Mouse (Mus musculus): ENCODE measurements around the gene Dguok. TPM values are rescaled to one million over a fixed set of nuclear protein-coding genes. Genes with fewer than 3 reads are reported as not detected.

The Dguok gene
- polyA plus RNA-seq, 1 experiment = 1.3 TPM

DNA sequence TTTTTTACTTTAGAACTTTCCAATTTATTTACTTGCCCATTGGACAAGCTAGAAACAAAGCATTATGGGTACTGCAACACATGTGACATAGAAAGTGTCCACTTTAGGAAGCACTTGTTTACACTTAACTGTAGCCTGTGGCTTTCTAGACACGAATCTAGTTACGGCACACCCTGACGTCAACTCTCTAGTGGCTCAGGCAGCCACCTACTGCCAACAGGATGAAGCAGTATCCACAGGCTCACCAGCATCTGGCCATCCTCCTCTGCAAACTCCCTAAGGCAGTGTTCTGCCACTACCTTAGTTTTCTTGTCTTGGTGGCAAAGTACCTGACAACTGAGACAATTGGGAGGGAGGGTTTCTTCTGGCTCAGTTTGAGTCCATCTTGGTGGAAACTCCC is 3.4 kb downstream of the Dguok start:
- Histone ChIP-seq H3K36me3 (ENCODE audit: control insufficient read depth) (peaks cover 20% of the 10 kb centered on the region), H3K4me1 (ENCODE audit: control insufficient read depth) (peaks cover 49% of the 10 kb centered on the region), H3K9me3 (ENCODE audit: control insufficient read depth, low read length) (no peaks in the 10 kb centered on the region), H3K4me3 (replicated peaks) (no peak overlapping the region), H3K27me3 (ENCODE audit: control insufficient read depth) (no peaks in the 10 kb centered on the region)
- TF ChIP-seq TAL1 (IDR thresholded peaks at IDR 0.05; ENCODE audit: low read length) = no peak
- no peak for TF ChIP-seq GATA1 (IDR thresholded peaks at IDR 0.05; ENCODE audit: low read length)

DNA sequence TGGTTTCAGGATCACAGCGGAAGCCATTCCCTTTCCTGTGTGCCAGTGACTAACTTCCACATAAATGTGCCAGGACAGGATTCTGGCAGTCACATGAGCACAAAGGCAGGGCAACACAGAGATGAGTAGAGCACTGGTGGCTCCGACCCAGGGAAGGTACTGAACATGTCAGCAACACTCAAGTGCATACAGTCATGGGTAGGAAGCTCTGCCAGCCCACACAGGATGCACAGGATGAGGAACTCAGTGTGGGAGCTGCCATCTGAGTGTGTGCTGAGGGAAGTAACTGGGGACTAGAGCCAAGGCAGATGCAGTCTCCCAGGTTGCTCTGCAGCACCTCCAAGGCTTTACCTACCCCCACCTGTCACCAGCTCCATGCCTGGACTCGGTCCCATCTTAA is 4.1 kb downstream of the Dguok start:
- H3K27me3 ChIP-seq (ENCODE audit: control insufficient read depth) = no peaks in the 10 kb centered on the region
- no peak overlapping the region for H3K4me3 ChIP-seq (replicated peaks)
- peaks cover 25% of the 10 kb centered on the region for H3K36me3 ChIP-seq (ENCODE audit: control insufficient read depth)
- no peaks in the 10 kb centered on the region for H3K9me3 ChIP-seq (ENCODE audit: control insufficient read depth, low read length)
- peaks cover 45% of the 10 kb centered on the region for H3K4me1 ChIP-seq (ENCODE audit: control insufficient read depth)
- TF ChIP-seq GATA1 (IDR thresholded peaks at IDR 0.05; ENCODE audit: low read length) = no peak
- TF ChIP-seq TAL1 (IDR thresholded peaks at IDR 0.05; ENCODE audit: low read length) = no peak

- Histone ChIP-seq H3K27me3 (ENCODE audit: control insufficient read depth) (no peaks in the 10 kb centered on the region), H3K9me3 (ENCODE audit: control insufficient read depth, low read length) (no peaks in the 10 kb centered on the region), H3K4me1 (ENCODE audit: control insufficient read depth) (peaks cover 43% of the 10 kb centered on the region), H3K36me3 (ENCODE audit: control insufficient read depth) (peaks cover 28% of the 10 kb centered on the region), H3K4me3 (replicated peaks) (no peak overlapping the region)
- no peak for TF ChIP-seq TAL1 (IDR thresholded peaks at IDR 0.05; ENCODE audit: low read length)
- TF ChIP-seq GATA1 (IDR thresholded peaks at IDR 0.05; ENCODE audit: low read length) = no peak
These were observed 5.1 kb downstream of the Dguok start for GRCm38 (mm10) chr6:83501524-83502310.

DNA sequence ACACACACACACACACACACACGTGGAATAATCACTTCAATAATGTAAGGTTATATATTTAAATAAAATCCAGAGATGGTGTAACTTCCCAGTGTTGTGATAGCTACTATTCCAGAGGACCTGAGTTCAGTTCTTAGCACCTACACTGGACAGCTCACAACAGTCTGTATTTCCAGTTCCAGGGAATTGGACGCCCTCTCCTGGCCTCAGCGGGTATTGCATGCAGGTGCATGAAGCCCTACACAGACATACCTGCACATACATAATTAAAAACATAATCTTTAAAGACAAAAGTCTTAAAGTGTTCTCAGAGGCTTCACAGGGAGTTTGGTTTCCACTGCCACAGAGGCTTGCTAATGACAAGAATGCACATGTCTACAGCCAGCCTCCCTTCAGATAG is 6.3 kb downstream of the Dguok start:
- Histone ChIP-seq H3K9me3 (ENCODE audit: control insufficient read depth, low read length) (no peaks in the 10 kb centered on the region), H3K36me3 (ENCODE audit: control insufficient read depth) (peaks cover 31% of the 10 kb centered on the region), H3K4me1 (ENCODE audit: control insufficient read depth) (peaks cover 31% of the 10 kb centered on the region), H3K4me3 (replicated peaks) (no peak overlapping the region), H3K27me3 (ENCODE audit: control insufficient read depth) (no peaks in the 10 kb centered on the region)
- TF ChIP-seq GATA1 (IDR thresholded peaks at IDR 0.05; ENCODE audit: low read length) = no peak
- TF ChIP-seq TAL1 (IDR thresholded peaks at IDR 0.05; ENCODE audit: low read length) = no peak

DNA sequence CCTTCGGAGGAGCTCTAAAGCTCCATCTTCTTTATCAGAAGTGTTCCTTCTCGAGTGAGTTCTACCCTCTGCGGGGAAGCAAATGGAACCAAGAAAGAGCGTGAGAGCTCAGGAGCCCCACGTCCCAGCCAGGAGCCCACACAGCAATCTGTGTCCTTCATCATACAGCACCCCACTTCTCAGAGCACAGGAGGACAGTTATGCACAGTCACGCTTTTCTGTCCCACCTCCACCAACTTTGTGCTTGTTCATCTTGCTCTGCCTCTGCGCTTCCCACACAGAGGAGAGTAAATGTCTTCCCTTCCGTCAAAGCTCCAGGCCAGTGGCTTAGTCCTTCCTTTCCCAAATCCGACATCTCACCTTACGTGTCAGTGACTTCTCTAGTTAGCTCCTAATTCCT is 7.7 kb downstream of the Dguok start:
- Histone ChIP-seq H3K4me1 (ENCODE audit: control insufficient read depth) (peaks cover 17% of the 10 kb centered on the region), H3K4me3 (replicated peaks) (no peak overlapping the region), H3K36me3 (ENCODE audit: control insufficient read depth) (peaks cover 33% of the 10 kb centered on the region), H3K27me3 (ENCODE audit: control insufficient read depth) (no peaks in the 10 kb centered on the region), H3K9me3 (ENCODE audit: control insufficient read depth, low read length) (no peaks in the 10 kb centered on the region)
- TF ChIP-seq GATA1 (IDR thresholded peaks at IDR 0.05; ENCODE audit: low read length) = no peak
- no peak for TF ChIP-seq TAL1 (IDR thresholded peaks at IDR 0.05; ENCODE audit: low read length)

GRCm38 (mm10) chr6:83496753-83497710 is 9.7 kb downstream of the Dguok start:
- H3K4me1 ChIP-seq (ENCODE audit: control insufficient read depth) = peaks cover 8% of the 10 kb centered on the region
- H3K36me3 ChIP-seq (ENCODE audit: control insufficient read depth) = peaks cover 37% of the 10 kb centered on the region
- no peak overlapping the region for H3K4me3 ChIP-seq (replicated peaks)
- TF ChIP-seq TAL1 (IDR thresholded peaks at IDR 0.05; ENCODE audit: low read length) = no peak
- no peak for TF ChIP-seq GATA1 (IDR thresholded peaks at IDR 0.05; ENCODE audit: low read length)
- no peaks in the 10 kb centered on the region for H3K27me3 ChIP-seq (ENCODE audit: control insufficient read depth)
- no peaks in the 10 kb centered on the region for H3K9me3 ChIP-seq (ENCODE audit: control insufficient read depth, low read length)

GRCm38 (mm10) chr6:83496009-83496752 is 10.6 kb downstream of the Dguok start:
- TF ChIP-seq TAL1 (IDR thresholded peaks at IDR 0.05; ENCODE audit: low read length) (no peak), GATA1 (IDR thresholded peaks at IDR 0.05; ENCODE audit: low read length) (no peak)
- Histone ChIP-seq H3K9me3 (ENCODE audit: control insufficient read depth, low read length) (no peaks in the 10 kb centered on the region), H3K4me3 (replicated peaks) (no peak overlapping the region), H3K4me1 (ENCODE audit: control insufficient read depth) (peaks cover 6% of the 10 kb centered on the region), H3K27me3 (ENCODE audit: control insufficient read depth) (no peaks in the 10 kb centered on the region), H3K36me3 (ENCODE audit: control insufficient read depth) (peaks cover 41% of the 10 kb centered on the region)

DNA sequence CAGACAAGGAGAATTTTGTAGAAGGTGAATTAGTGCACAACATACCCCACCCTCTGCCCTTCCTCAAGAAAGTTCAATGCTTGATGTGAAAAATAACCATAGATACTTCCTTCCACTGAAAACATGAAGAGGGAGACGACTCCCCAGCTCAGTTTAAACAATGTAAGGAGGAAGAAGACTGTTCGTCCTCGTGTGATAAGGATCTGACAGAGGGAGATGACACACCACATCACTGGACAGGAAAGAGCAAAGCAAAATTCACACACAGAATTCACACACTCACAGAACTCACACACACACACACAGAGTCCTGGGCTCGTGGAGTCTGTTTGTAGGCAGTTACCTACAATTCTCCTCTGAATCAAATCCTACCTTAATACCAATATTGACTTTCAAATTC is 16.1 kb downstream of the Dguok start:
- Histone ChIP-seq H3K36me3 (ENCODE audit: control insufficient read depth) (peaks cover 69% of the 10 kb centered on the region), H3K9me3 (ENCODE audit: control insufficient read depth, low read length) (no peaks in the 10 kb centered on the region), H3K4me1 (ENCODE audit: control insufficient read depth) (no peaks in the 10 kb centered on the region; the same call in 1 of the 2 replicates), H3K4me3 (replicated peaks) (no peak overlapping the region), H3K27me3 (ENCODE audit: control insufficient read depth) (no peaks in the 10 kb centered on the region)
- TF ChIP-seq TAL1 (IDR thresholded peaks at IDR 0.05; ENCODE audit: low read length) = no peak
